Mouse (Mus musculus): Measurements from ENCODE around the gene Dnttip2.

The Dnttip2 gene

GRCm38 (mm10) chr3:122330484-122330883 lies 56.3 kb downstream of the Dnttip2 start:
- DNase-seq (ENCODE audit: low read depth) = no peak

- no peak for DNase-seq (ENCODE audit: low read depth)
Observed at GRCm38 (mm10) chr3:122333493-122333892, 59.3 kb downstream of the Dnttip2 start.

- no peak for DNase-seq (ENCODE audit: low read depth)
Observed at GRCm38 (mm10) chr3:122333902-122334301, 59.7 kb downstream of the Dnttip2 start.

GRCm38 (mm10) chr3:122334375-122334774 lies 60.2 kb downstream of the Dnttip2 start:
- no peak for DNase-seq (ENCODE audit: low read depth)

Measured in naive thymus-derived CD4-positive, alpha-beta T cell, adult 2 months (primary cell).